Mouse (Mus musculus) megakaryocyte-erythroid progenitor cell, adult 5-6 weeks (primary cell): ENCODE data around the gene Dnase1l3. TPM values are rescaled to one million over a fixed set of nuclear protein-coding genes. Genes with fewer than 3 reads are reported as not detected.

Experiments
- total RNA-seq, 2 experiments: library from RNA; stranded (forward) in 1 of 2; stranded (reverse) in 1 of 2; fragments of 200-1000, 215-1000 nt in 1 of 2; fragments of >200 nt in 1 of 2; fragmentation: Nextera tagmentation in 1 of 2; gene quantifications; 2 replicates each; pipeline ENCODE4 v1.2.3; 2014 to 2017

Gene Dnase1l3
- total RNA-seq, 2 experiments from 2014 or later = not detected

Other genes starting within 250 kb of the Dnase1l3 start
- gene Gm26661, start 203.0 kb downstream of the Dnase1l3 start, total RNA-seq (2014; fragmentation: Nextera tagmentation) = not detected in 2 replicates
- not detected in 2 replicates for gene Gm26661, start 203.0 kb downstream of the Dnase1l3 start, total RNA-seq (2017)
- gene Flnb, start 176.6 kb downstream of the Dnase1l3 start, total RNA-seq (2014; fragmentation: Nextera tagmentation) = 0.76 and 1.5 TPM in 2 replicates
- 1.3 and 1.9 TPM in 2 replicates for gene Flnb, start 176.6 kb downstream of the Dnase1l3 start, total RNA-seq (2017)
- not detected in 2 replicates for gene Gm45521, start 37.3 kb downstream of the Dnase1l3 start, total RNA-seq (2014; fragmentation: Nextera tagmentation)
- gene Gm45521, start 37.3 kb downstream of the Dnase1l3 start, total RNA-seq (2017) = not detected in 2 replicates
- 0.24 and 0.42 TPM in 2 replicates for gene Abhd6, start 8.3 kb upstream of the Dnase1l3 start, total RNA-seq (2014; fragmentation: Nextera tagmentation)
- 0.99 TPM in 1 of 2 replicates, not detected in the other for gene Abhd6, start 8.3 kb upstream of the Dnase1l3 start, total RNA-seq (2017)
- 33.0 and 33.6 TPM in 2 replicates for gene Rpp14, start 85.8 kb upstream of the Dnase1l3 start, total RNA-seq (2014; fragmentation: Nextera tagmentation)
- 76.5 and 88.3 TPM in 2 replicates for gene Rpp14, start 85.8 kb upstream of the Dnase1l3 start, total RNA-seq (2017)
- gene Pxk, start 103.6 kb upstream of the Dnase1l3 start, total RNA-seq (2014; fragmentation: Nextera tagmentation) = 6.7 and 13.2 TPM in 2 replicates
- gene Pxk, start 103.6 kb upstream of the Dnase1l3 start, total RNA-seq (2017) = 4.1 and 4.8 TPM in 2 replicates
- gene Pdhb, start 178.5 kb upstream of the Dnase1l3 start, total RNA-seq (2014; fragmentation: Nextera tagmentation) = 108 and 124 TPM in 2 replicates
- 177 and 210 TPM in 2 replicates for gene Pdhb, start 178.5 kb upstream of the Dnase1l3 start, total RNA-seq (2017)
- gene Kctd6, start 219.6 kb upstream of the Dnase1l3 start, total RNA-seq (2014; fragmentation: Nextera tagmentation) = 9.3 and 10.7 TPM in 2 replicates
- 5.5 and 8.1 TPM in 2 replicates for gene Kctd6, start 219.6 kb upstream of the Dnase1l3 start, total RNA-seq (2017)